Mouse (Mus musculus) cerebellum, adult (tissue): ENCODE results near the gene Casc3.

Experiments used
- ATAC-seq: cut with Nextera tagmentation; 2 replicates; pipeline ENCODE4 v1.9.2; 2017; ENCODE audit warnings: mild to moderate bottlenecking, moderate library complexity, mixed read lengths; ENCODE audit not compliant: insufficient number of reproducible peaks, low FRiP score, low TSS enrichment

Casc3 gene

GRCm38 (mm10) chr11:98804605-98805004 lies at the start of gene Casc3:
Gene Casc3, plus strand, starts transcription at chr11:98804905.
- no peak for ATAC-seq

- ATAC-seq = no peak
These were observed 48.9 kb upstream of the Casc3 start for GRCm38 (mm10) chr11:98755726-98756380.

- no peak for ATAC-seq
These were observed 48.0 kb upstream of the Casc3 start for GRCm38 (mm10) chr11:98756711-98757110.

DNA sequence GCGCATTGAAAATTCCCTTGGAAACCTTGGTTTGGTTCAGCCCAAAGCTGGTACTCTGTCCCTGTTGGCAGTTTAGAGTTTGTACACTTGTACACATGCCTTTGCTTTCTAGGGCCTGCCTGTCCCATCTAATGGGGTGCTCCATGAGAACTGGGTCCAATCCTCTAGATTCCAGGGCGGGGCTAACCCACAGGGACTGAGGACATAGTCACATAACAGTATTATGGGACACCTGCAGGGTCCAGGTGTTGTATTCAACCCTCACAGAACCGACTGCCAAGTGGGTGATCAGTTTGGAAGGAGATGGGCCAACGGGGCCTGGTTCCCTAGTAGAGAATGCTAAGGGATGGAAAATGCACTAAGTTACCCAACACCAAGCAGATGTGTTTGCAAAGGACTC lies 42.8 kb upstream of the Casc3 start:
- ATAC-seq = no peak

DNA sequence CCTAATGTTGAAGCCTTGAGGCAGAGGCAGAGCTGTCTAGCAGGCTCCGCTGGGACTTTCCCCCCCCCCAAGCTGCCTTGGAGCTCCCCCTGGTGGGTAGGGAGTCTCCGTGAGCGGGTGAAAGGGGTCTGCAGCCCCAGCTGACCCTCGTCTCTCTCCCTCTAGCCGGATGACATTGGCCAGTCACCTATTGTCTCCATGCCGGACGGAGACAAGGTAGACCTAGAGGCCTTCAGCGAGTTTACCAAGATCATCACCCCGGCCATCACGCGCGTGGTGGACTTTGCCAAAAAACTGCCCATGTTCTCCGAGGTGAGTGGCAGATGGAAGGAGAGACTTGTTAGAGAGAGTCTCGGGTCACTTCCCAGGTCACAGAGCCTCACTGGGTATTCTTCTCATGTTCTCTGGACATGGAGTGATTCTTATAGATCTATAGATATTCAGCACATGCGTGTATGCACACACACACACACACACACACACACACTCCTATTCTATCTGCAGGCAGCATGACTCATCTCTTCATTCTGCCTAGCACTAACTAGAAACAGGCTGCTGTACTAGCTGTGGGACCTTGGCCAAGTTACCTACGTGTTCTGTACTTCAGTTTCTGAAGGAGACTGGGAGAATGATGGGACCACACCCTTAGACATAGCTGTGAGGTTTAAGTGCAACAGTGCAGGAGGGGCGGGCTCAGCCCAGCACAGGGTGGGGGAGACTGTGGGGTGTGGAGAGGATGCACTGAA lies 41.8 kb upstream of the Casc3 start:
- no peak for ATAC-seq

- ATAC-seq = no peak
These were observed 41.2 kb upstream of the Casc3 start for GRCm38 (mm10) chr11:98763502-98763861.

GRCm38 (mm10) chr11:98764091-98764490 lies 40.6 kb upstream of the Casc3 start:
- no peak for ATAC-seq

- no peak for ATAC-seq
These were observed 40.0 kb upstream of the Casc3 start for GRCm38 (mm10) chr11:98764746-98765145.

DNA sequence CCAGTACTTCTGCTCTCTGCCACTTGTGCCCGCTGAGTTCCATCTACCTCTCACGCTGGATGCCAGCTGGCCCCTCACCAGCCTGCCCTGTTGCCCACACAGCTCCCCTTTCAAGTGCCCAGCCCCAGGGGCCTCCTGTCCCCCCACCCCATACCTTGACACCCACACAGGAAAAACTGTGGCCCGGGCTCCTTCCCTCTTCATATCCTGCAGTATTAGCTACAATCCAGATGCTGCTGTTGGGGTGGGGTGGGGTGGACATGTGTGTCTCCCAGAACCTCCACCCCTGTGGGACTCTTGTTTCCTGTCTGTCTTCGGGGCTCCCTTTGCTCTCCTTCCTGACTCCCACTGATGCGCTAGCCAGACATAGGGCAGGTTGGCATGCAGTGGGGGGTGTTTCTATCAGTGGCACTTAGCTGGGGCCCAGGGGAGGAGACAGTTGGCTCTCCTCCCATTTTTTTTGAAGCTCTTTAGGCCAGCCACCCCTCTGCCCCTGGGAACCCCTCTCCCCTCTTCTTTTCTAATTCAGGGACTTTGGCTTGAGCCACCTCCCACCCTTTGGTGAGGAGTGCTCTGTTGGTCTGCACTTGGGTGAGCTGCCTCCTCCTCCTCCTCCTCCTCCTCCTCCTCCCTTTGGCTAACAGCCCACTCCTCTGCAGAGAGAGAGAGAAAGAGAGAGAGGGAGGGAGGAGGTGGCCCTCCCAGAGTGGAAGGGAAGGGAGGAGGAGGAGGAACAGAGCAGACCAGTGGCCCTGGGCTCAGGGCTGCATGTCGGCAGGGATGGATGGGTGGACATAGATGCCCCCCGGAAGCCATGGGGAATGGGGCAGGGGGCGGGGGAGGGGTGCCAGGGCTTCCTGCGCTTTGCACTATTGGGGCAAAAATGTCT lies 39.0 kb upstream of the Casc3 start:
- ATAC-seq = no peak

GRCm38 (mm10) chr11:98766346-98766745 lies 38.4 kb upstream of the Casc3 start:
- ATAC-seq = no peak

- ATAC-seq = no peak
These were observed 37.9 kb upstream of the Casc3 start for GRCm38 (mm10) chr11:98766816-98767215.

- ATAC-seq = no peak
These were observed 37.4 kb upstream of the Casc3 start for GRCm38 (mm10) chr11:98767276-98767675.

- no peak for ATAC-seq
These were observed 37.0 kb upstream of the Casc3 start for GRCm38 (mm10) chr11:98767713-98768112.

- no peak for ATAC-seq
These were observed 36.3 kb upstream of the Casc3 start for GRCm38 (mm10) chr11:98768127-98769006.

DNA sequence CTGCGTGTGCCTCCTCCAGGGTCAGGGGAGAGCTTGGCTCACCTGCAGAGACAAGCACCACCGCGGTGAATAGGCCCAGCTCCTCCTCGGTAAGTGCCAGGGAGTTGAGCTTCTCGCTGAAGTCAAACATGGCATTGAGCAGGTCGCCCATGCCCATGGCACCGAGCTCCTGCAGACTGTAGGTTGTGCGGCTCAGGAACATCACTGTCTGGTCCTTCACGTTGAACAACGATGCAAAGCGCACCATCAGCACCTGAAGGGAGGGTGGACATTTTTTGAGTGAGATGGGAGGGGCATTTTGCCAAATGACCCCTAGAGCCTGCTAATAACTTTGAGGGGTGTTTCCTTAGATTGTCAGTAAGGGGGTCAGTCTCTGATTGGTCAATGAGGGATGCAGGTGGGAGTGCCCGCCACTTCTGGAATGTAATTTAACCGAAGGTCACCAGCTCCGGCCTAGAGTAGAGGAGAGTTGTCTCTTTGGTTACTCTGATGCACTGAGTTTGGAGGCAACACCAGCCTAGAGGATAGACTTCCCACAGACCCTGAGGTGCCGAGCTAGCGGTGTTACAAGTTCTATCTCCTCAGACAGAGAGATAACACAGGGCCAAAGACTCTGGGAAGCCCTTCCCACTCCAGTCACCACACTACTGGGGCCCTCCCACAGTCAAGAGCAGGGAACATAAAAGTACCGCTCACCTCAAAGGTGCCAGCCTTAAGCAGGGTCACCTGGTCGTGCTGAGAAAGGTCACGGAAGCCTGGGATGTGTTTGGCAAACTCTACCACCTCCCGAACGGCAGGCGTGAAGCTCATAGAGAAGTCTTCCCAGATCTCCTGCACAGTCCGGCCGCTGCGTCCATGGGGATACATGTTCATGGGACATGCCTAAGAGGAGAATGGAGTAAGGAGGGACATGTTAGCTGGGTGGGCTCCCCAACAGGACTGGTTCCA lies 35.4 kb upstream of the Casc3 start:
- no peak for ATAC-seq

DNA sequence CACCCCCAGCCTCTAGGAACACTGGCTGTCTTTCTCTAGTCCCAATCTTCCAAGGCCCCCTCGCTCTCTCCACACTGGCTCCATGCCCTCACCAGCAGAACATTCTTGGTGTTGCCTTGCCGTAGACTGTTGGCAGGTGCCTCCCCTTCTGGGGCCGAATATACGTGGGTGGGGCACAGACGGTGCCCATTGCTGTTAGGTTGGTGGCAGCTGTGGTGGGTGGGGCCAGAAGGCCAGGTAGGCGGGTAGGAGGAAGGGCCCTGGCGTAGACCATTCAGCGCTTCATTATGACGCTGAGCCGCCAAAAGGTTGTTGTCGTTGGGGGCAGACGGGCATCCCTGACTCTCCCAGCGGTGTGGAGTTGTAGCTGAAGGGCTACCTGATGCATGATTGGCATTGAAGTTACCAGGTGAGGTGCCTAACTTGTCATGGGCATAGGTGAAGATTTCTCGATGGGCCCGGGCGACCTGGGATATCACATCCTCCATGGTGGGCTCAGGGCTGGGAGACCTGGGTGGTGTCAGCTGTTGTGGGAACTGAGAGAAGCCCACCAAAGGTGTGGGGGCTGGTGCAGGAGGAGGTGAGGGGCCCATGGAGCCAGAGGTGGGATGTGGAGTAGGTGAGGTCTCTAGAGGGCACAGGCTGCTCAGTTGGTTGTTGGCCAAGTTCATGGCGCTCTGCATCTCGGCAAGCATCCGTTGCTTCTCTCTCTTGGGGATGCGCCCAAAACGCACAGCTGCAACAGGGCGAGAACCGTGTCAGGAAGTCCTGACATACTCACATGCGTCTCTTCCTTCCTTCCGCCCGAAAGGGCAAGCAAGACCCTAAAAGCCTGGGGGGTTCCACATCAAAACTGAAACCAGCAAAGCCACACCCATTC lies 34.4 kb upstream of the Casc3 start:
- no peak for ATAC-seq

DNA sequence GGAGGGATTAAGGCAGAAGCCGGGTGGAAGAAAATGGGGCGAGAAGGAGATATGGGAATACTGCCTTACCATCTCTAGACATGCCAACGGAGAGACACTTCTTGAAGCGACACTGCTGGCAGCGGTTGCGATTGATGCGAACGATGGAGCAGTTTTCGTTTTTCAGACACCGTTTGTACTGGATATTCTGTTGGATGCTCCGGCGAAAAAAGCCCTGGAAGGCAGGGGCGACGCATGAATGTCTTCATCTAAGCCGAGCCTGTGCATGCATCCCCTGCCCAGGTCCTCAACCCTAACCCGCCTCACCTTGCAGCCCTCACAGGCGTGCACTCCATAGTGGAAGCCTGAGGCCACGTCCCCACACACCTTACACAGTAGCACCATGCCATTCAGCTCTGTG lies 33.6 kb upstream of the Casc3 start:
- ATAC-seq = no peak

GRCm38 (mm10) chr11:98771844-98772525 lies 32.7 kb upstream of the Casc3 start:
- no peak for ATAC-seq
